Mouse (Mus musculus) olfactory bulb, adult 2 months (tissue): ENCODE data around the gene Ms4a14.

Source experiments
- CTCF ChIP-seq: fragments of 200-500 bp; IDR thresholded peaks from 2 replicates; pipeline ENCODE4 v1.5.1; 2012; ENCODE audit warnings: low read depth, mild to moderate bottlenecking, low read length, moderate library complexity; ENCODE audit not compliant: insufficient read depth
- POLR2A ChIP-seq: fragments of 200-500 bp; IDR thresholded peaks from 2 replicates; pipeline ENCODE4 v1.6.1; 2012; ENCODE audit warnings: mild to moderate bottlenecking, low read depth, low read length, moderate library complexity; ENCODE audit not compliant: insufficient read depth

DNA sequence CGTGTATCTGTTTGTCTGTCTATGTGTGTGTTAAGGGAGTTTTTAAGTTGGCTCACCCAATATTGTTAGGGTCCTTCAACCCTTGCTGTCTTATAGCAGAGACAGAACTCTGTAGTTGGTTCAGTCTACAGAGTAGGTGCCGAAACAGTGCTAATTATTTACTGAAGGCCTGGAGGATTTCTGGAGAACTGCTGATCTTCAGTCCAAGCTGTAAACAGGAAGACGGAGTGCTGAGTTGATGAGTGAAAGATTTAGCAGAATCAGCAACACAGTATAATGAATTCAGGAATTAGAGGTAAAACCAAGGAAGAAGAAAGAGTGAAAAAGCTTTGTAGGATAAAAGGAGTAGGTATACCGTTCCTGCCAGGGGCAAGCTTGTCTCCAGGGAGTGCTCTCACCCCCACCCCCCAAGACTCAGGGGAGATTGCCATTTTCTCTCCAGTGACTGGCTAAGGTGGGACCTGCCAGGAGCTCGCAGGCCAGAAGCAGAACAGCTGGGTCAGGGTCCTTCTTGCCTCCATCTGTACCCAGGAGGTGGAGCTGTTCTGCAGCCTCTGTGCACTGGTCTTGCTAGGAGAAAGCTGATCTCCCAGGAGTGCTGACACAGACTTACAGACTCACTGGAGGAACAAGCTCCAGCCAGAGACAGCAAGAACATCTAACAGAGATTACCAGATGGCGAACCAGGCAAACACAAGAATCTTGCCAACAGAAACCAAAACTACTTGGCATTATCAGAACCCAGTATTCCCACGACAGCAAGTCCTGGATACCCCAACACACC, 35.6 kb upstream of the Ms4a14 start:
- TF ChIP-seq CTCF, result no peak
- no peak for TF ChIP-seq POLR2A
